Mouse (Mus musculus) urinary bladder, adult 2 months (tissue): ENCODE data around the gene Tnni1. TPM values are rescaled to one million over a fixed set of nuclear protein-coding genes. Genes with fewer than 3 reads are reported as not detected.

Source experiments
- DNase-seq: peaks from one replicate; pipeline ENCODE4 v3.0.0; 2022; ENCODE audit warnings: low spot score
- polyA plus RNA-seq: library from polyadenylated mRNA; depleted of rRNA; stranded (reverse); fragments of >200 nt; gene quantifications from 2 replicates; pipeline ENCODE4 v1.2.3, GENCODE M21; 2012

Tnni1 gene
- polyA plus RNA-seq, 1 experiment, result 1.1 TPM

DNA sequence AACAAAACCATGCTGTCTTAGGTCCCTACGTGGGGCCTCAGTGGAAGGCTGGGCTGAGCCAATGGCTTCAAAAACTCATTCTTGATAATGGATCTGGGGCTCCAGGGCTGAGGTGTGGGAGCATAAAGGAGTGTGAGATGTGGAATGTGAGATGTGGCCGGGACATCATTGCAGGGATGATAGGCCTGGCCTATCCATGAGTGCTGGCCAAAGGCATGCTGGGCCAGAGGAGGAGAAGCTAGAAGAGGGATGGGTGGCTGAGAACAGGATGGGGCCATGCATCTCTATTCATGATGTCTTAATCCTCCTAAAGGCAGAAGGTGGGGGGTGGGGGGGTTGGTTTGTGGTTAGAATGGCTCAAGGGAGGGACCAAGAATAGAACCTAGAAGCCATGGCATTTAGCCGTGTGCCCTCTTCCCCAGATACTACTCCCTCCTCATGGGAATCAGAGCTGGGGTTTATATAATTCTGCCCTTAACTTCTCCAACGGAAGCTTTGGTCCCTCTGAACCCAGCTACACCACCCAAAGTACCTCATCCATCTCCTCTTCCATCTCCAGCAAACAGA, 11.8 kb upstream of the Tnni1 start:
- DNase-seq, result no peak

DNA sequence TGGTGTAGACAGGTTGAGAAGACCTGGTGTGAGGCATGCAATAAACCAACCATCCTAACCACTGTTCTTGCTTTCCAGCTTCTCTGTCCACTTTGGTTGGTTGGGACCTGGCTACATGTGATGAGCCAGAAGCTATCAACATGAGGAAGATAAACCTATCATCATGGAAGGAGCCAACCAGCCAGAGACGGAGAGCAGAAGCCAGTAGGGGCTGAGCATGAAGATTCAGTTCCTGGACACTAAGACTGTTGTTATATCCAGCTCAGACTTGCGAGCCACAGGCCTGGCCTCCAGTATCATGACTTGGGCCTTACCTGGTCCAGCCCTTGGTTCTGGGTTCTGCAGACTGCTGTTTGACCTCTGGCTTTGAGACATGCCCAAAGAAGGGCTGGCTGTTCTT, 10.8 kb upstream of the Tnni1 start:
- DNase-seq, result no peak

DNA sequence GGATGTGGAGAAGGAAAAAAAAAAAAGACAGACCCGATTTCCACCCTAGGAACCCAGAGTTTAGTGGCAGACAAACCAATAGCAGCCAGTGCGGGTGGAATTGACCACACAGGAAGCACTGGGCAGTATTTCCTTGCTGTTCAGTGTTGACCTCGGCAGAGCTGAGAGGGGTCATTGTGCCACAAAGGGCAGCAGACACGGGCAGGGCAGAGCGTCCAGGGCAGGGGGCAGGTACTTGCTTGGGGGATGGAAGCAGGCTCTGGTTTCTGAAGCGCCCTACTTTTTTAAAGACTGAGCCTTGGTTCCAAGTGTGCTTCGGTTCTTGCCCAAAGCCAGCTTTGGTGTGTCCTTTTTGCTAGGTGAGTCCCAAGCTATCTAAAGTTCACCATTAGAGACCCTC, 9.0 kb upstream of the Tnni1 start:
- no peak for DNase-seq

DNA sequence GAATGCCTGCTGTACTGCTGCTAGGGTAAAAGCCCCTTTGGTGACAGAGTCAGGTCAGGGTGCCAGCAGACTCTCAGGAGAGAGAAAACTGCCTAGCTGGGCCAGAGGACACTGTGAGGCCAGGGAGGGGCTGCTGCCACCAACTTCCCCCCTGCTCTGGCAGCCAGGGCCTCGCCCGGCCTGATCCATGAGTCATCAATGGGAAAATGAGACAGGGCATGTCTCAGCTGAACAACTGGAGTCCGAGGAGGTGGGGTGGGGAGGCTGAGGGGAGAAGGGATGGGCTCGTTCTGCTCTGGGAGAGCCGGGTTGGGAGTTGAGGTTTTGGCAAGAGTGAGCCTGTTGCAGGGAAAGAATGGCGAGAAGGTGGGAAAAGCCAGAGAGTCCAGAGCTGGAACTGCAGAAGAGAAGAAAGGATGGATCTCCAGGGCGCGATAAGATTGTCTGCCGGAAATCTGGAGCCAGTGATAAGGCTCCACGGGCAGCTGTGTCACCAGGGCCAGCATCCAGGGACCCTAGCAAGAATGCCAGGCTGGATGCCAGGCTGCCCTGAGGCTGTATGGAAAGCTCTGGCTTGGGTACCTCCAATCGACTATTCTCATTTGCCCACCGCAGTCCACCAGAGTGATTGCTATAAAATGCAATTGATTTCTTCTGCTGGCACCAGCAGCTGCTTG, 8.2 kb upstream of the Tnni1 start:
- DNase-seq, result no peak

DNA sequence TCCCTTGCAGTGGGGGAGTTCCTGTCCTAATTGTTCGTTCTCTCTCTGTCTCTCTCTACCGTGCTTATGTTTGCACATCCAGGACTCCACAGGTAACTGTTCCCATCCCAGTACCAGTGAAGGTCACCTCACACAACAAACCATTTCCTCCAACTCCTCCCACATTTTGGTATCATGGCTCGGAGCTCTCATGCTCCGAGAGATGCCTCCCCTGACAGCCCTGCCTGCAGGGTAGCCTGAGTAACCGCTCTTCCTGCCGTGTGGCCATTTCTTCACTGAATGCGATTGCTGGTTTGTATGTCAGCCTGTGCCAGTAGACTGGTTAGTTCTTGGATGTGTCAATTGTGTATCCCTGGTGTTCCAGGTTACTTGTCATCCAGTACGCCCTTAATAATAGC, 7.7 kb upstream of the Tnni1 start:
- no peak for DNase-seq

DNA sequence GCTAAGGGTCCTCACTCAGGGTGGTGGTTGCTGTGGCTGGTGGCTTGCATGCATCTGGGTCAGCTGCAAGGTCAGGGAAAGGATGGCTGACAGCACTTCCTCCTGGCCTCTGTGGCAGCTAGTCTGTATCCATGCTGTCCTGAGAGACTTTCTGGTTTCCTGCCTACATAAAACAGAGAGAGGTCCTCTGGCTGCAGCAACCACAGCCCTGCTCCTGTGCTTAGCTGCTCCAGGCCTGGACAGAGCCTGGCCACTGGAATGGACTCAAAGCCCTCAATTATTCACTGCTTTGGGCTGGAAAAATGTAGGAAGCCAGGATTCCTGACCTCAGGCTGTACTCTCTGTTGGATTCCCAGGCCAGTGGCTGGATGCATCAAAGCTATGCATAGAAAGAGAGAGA, 2.6 kb upstream of the Tnni1 start:
- DNase-seq, result no peak

DNA sequence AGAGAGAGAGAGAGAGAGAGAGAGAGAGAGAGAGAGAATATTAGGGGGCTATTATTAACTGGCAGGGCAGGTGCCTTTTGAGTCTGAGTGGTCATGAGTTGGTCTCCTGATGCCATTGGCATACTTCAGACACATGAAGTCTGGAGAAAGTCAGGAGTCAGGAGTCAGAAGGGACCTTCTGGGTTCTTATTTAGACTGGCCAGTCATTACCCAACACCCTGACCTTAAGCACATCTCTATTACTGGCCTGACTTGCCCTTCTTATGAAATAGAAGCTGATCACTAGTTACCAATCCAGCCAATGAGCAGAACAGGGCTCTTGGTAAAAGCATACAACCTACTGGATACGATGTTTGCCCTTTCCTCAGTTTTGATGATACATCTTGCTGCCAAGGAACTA, 2.2 kb upstream of the Tnni1 start:
- DNase-seq, result no peak

DNA sequence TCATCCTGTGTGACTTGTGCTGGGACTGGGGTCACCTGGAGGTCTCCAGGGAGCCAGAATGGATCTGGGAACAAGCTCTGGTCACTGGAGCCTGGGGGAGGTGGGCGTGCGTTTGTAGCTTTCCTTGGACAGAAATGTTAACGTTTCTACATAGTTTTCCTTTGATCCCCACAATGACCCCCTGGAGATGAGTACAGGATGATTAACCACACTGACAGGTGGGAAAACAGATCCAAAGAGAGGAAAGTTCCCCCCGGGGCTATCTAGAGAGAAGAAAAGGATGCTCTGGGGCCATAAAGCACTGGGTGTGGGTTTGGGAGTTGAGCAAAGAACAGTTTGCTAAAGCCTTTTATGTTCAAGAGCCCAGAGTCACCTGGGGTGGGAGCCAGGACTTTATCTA, 1.4 kb downstream of the Tnni1 start:
- no peak for DNase-seq

DNA sequence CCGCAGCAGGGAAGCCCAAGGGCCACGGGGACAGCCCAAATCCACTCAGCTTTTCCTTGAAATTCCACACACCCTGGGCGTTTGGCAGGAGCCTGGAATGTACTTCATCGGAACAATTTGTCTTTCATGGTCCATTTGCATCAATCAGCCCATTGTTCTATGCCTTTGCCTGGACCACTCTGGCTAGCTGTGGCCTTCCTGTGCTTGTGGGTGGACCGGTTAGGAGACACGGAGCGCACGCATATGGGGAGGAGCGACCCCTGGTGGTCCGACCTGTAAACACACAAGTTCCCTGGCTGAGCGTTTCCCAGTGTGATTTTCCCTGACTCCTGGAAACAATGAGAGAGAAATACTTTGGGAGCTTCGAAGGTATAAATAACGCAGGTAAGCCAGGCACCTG, 2.0 kb downstream of the Tnni1 start:
- peak; percentile 59 for DNase-seq

DNA sequence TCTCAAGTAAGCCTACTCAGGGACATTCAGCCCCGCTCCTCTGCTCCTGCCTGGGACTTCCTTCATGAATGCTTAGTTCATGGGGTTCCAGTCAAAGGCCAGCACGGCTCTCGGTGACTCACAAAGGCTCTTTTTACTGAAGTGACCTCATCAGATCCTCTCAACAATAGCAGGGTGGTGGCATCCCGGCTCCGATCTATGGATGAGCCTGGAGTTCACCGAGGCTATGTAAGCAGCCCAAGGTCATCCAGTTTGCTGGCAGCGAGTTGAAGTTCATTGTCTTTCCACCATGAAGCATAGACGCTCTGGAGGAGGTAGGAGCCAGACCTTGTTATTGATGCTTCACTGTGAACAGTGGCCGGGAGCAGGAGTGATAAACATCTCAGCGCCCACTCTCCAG, 3.6 kb downstream of the Tnni1 start:
- DNase-seq, result no peak

DNA sequence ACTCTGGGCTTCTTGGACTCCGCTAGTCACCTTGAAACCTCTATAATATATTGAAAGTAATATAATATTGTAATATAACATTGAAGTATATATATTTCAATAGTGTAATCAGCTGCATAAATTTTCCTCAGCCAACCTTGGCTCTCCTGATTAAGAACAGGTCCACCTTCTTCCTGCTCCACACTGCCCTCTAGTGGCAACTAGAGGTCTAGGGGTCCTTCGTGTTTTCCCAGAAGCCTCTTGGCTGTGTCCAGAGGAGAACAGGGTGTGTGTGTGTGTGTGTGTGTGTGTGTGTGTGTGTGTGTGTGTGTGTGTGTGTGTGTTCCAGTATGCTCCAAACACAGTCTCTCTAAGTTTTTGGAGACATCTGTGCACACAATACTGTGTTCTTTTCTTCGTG, 8.6 kb downstream of the Tnni1 start:
- no peak for DNase-seq

DNA sequence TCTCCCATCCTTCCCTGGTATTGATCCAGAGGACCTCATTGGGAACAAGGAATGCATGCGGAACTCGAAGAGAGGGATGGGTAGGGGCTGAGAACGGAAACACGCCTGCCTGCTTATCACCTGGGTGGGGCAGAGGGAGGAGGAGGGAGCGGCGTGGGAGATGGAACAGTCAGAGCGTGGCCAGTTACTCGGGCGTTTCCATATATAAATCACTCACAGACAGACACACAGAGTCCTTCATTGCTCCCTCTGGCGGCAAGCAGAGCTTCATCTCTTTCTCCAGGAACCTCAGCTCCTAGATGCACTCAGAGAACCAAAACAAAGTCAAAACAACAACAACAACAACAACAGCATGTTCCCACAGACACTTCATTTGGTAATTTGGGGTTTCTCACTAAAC, 9.5 kb downstream of the Tnni1 start:
- DNase-seq, result no peak

DNA sequence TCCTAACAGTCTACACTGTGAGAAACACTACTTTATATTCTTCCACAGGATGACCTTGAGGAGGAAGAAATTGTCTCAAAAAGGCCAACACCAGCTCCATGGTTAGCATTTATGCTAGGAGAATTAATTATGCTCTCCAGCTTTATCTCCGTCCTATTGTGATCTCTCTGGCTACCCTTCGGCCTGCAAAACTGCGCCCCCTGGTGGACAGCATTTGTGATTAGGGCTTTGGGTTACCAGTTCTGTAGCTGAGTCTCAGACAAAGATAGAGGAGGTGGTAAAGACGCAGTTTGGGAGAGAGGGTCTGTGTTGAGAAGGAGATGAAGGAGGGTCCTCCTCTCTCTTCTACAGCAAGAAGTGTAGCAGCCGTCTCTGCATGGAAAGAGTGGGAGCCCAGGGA, 10.6 kb downstream of the Tnni1 start:
- DNase-seq, result peak; percentile 61

DNA sequence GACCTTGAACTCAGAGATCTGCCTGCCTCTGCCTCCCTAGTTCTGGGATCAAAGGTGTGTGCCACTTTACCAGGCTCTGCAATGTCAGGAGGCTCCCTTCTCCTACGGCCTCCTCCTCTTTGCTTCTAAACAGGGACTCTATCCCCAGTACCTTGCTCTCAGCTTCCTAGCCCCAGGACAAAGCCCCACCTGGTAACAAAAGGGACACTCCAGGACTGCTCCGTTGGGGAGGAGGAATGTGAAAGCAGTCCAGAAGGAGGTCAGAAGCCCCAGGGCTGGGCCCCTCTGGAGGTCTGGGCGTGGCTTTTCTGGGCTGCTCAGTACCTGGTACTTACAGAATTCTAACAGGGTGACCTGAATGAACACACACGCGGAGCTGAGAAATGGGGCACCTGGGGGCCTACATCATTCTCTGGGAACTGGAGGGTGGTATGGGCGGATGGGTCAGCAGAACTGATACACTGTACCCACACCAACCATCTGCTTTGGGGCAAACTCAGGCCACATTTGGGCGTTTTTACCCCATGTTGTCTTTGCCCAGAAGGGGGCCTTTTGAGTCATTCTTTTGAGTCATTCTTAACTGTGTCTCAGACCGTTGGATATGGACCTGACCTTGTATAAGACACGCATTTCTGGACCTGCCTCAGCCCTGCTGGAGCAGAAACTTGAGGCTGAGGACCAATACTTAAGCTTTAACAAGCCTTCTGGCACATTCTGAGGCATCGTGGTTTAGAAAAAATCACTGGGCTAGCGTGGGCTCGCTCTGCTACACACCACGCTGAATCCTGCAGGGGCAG, 13.1 kb downstream of the Tnni1 start:
- no peak for DNase-seq

DNA sequence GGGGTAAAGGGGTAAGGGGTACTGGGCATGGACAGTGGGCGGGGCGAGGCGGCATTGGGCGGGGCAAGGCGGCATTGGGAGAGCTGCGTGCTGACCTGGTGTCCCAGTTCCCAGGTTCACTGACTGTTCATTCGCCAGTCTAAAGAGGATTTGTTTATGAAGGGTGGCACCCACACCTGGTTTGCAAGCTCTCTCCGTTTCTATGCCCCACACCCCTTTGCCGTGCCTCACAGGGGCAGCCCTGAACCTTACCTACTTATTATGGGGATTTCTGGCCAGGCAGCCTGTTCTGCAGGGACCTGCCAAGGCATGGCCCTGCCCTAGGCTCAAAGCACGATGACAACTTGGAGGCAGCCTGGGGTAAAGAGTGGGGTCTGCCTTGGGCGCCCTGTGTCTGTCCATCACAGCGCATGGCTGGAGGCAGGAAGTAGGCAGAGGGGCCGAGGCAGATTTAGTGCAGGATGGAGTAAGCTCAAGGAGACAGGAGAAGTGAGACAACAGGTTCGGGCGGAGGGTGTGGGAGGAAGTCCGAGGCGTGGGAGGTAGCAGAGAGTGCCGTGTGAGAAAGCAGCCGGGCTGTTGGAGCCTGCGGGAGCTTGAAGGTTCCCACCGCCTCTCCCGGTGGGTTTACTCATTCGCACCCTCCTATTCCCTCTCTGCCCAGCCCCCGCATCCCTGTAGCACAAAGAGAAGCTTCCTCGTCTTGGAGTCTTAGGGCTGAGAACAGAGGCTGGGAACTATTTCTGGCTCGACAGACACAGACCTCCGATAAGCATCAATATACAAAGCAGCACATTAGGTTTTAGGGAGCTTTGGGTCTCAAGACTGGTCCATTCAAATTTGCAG, 14.4 kb downstream of the Tnni1 start:
- DNase-seq, result peak; percentile 66

DNA sequence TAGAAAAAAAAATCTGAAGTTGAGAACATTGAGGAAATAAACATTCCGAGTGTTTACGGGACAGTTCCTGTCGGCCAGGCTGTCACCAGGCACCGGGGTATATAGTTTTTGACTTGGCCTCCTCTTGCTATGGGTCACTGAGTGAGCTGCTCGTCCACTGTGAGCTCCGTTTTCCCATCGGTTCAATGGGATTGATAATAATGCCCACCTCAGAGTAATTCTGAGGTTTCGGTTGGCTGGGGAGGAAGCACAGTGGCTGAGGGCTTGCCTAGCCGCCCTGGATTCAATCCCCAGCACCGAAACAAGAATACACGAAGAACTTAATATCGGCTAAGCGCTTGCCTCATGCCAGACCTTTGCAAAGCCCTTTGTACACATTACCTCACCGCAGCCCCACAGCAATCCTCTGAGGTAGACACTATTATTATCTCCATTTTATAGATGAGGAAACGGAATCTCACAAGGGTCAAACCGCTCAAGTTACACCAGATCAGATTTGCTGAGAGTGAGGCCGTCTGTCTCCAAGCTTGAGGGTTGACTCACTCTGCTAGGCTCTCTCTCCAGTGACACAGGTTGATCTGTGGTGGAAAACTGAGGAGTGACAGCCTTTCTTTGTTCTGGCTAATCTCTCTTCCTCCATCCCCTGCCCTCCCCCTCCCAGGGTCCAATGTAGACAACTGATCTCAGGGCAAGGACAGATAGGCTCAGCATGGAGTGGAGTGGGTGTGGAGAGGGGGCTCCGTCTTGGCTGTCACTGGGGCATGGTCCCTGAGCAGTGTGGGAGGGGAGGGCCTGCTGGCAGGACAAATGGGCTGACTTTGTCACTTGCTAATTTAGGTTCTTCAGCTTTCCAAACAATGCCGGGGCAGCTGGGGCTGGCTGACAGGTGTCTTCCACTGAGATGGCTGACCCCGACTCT, 15.2 kb downstream of the Tnni1 start:
- DNase-seq, result no peak

DNA sequence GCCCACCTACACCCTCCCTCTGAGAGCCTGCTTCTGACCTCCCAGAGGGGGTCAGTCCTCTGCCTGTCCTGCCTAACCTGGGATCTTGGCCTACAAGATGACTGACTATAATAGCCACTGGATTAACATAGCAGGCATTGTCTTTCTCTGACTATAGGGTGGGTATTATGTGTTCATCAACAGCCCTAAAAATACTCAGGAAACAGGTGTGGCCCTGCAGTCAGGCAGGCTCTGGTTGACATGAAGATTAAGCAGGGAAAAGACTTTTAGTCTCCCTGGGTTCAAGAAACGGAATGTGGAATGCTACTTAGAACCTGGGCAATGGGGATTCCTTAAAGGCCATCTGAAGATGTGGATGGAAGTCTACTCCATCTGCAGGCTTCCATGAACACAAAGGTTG, 19.3 kb downstream of the Tnni1 start:
- no peak for DNase-seq

DNA sequence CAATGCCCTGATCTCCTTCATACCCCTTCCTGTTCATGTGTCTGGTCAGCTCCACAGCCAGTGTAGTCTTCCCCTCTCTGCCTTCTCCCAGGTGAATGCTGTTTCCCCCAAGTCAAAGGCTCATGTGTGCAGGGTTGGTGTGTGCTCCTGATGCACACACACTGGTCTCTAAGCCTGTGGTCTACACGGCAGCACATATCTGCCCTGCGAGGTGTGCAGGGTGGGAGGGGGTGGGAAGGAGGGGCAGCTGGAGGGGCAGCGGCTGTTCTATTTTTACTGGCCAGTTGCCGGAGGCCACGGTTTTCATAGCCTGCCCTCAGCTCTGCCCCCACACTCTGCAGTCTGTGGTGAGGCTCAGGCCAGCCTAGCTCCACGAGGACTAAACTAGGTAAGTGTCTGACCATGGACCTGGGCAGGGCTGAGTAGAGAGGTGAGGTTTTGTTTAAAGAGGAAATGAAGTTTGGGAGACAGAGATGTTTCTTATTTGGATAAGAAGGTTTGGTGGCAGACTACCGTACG, 19.9 kb downstream of the Tnni1 start:
- no peak for DNase-seq

DNA sequence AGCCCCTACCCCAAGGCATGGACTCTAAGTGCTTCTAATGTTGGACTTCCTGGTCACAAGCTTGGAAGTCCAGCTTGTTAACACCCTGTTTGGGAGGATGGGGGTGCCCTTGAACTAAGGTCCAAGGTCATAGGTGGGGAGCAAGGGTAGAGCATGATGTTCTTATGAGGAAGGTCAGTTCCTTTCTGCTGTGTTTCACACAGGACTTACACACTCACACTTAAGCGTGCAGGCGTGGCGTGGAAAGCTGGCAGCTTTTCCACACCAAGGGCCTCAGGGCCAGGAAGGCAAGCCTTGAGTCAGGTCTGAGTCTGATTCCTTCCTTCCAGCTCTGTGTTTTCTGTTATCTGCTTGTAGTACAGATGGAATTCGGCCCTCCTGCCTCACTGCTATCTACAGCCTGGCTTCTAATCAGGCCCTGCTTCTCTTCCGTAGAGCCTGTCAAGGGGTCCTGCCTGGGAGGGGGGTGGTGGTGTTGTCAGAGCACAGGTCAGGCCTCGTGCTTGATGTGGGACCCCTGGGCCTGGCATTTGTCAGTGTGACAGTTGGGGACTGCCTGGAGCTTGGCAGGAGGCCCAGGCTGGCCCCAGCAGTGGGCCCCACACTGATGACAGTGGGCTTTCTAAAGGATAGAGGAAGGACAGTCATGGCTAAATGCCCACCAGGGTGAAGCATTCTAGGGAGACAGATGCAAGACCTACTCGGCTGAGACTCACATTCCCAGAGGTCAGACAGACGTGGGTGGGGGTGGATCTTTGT, 21.1 kb downstream of the Tnni1 start:
- DNase-seq, result no peak

DNA sequence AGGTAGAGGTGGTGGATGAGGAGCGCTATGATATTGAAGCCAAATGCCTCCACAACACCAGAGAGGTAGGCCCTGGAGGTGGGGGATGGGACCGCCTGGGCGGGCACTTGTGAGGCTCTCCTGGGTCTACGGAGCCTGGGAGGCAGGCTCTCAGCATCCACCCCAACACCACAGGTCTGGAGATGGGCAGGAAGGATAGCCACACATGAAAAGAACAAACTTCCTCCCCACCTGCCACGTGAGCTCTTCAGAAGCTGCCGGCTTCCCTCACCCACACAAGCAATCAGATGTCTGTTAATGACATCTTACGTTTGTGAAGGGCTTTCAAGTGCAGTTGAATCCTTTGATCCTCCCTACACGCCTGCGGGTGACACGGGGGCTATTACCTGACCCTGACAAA, 28.3 kb downstream of the Tnni1 start:
- no peak for DNase-seq
